Mouse (Mus musculus) 416B (cell line): ENCODE data around the gene Mapk3.
"Not testable (repeated sequence)": the region's sequence is repeated elsewhere in the genome, so short reads cannot be mapped to it uniquely, and the experiment has no call there.

Experiments
- DNase-seq: peaks from one replicate; pipeline ENCODE4 v3.0.0; 2011; ENCODE audit warnings: low read depth

Mapk3 gene

DNA sequence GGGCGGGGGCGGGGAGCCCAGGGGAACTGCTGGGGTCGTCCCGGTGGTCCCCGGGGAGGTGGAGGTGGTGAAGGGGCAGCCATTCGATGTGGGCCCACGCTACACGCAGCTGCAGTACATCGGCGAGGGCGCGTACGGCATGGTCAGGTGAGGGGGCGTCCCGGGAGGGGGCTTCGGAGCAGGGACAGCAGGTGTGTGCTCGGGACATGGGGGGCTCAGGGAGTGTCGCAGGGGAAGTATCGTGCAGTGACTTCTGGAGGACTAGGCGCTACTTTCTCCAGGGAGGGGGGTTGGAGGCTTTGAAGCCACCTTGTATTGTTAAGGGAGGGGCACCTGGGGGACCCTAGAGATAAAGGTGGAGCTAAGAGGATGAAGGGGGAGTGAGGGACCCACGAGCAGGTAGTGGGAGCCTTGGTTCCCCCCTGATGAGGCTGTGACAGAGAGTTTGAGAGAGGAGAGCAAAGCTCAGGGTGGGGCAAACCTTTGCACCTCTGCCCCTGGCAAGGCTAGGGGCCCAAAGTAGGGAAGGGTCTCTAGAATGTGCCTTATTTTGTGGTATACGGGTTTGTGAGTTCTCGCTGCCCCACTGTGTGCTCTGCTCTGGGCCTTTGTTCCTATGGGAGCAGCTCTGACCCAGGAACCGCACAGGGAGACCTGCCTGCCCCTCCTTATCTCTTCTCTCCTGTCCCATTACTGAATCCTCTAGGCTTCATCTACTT lies 430 bp downstream of the Mapk3 start:
- DNase-seq: no peak

DNA sequence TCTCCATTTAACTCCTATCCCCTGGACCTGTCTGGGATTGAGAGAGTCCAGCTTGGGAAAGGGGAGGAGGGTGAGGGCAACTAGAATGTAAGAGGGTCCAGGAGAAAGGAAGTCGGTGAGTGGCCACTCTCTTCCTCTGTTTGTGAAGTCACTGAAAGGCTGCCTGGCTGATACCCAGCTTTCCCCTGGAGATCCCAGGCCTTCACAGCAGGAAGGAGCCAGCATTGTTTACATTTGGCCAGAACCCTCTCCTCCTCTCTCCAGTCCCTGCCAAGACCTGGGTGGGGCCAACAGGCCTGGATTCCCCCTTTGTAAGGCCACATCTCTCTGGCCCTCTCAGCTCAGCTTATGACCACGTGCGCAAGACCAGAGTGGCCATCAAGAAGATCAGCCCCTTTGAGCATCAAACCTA lies 996 bp downstream of the Mapk3 start:
- DNase-seq: peak; percentile 46

DNA sequence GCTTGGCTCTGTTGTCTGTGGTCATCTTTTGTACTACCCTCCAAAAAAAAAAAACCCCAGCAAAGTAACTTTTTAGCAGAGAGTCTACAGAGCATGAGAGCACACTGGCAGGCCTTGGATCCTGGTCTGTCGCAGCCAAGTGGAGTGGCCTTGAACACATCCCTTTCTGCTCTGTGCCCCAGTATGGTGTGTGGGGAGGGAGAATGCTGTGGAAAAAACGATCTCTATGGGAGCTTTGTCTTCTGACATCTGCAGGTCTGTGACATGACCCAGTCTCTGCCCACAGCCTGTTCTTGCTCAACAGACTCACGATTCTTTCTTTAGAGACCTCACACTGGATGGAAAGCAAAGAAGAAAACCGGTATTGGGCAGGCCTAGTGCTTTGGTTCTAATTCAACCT lies 1.6 kb downstream of the Mapk3 start:
- peak; percentile 43 for DNase-seq

DNA sequence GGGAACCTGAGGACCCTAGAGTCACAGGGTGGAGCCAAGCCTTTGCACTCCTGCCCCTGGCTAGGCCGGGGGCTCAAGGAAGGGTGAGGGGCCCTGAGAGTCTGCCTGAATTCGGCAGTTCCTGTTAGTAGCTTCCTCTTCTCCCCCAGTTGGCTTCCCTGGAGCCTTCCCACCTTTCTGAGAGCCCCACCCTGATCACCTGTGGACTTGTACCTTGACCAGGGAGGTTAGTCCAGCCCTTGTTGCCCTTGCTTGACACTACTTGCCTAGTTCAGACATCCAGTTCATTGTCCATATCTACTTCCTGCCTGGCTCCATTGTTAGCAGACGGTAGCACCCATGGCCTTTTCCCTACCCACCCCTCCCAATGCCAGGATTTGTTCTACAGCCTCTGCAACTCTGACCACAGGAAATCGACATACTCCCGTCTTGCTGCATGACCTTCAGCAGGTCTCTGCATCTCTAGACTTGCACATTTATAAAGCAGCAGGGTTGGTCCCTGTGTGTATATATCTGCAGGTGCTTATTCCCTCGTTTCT lies 2.2 kb downstream of the Mapk3 start:
- DNase-seq: peak; percentile 36

DNA sequence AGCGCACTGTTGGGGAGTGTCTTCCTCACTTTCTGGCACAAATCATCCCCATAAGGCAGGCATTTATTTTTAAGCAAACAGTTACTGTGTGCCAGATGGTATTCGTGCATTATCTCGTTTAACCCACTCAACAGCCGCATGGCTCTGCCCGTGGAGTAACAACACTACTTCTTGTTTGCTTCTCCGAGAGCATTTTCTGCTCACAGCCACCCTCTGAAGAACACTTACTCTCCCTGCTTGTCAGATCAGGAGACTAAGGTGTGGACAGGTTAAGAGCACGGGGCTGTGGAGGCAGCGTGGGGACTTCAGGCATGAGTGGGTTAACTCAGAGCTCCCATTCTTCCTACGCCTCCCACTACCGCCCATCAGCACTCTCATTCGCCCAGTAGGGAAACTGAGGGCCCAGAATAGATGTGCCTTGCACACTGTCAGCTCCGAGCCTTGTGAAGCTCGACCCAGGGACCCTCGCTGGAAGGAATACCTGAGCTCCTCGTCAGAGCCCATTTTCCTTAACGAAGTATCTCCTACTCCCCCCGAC lies 3.1 kb downstream of the Mapk3 start:
- DNase-seq: no peak

DNA sequence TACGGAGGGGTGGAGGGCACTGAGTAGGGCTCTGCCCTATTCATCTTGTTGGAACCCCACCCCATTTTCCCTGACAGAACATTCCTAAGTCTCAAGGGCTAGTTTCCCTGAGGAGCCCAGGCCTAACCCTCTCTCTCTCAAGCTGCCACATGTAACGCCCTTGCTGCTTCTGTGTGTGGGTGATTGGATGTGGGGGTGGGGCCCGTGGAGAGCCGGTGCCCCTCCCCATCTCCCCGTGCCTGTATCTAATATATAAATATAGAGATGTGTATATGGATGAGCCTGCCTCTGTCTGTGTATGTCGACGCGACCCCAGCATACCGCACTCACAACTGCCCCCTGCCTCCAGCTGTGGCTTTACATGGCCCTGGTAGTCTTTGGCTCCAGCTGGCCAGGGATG lies 6.1 kb downstream of the Mapk3 start:
- no peak for DNase-seq

DNA sequence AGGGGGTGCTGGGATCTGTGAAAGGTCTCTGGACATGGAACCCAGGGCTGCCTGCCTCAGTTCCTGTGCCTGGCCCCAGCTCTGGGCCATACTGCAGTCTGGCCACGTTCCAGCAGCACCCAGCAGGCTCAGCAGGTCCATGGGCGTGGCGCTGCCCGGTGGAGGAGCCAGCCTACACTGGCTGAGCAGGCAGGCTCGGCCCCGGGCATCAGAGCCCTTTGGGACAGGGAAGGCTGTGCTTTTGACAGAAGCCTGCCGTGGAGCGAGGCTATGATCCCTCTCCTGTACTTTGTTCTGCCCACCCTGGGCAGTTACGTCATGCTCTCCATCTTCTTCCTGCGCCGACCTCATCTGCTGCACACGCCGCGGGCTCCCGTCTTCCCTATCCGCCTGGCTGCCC lies 6.8 kb downstream of the Mapk3 start, which contains the start of gene Gdpd3:
Gene Gdpd3 (plus strand): TSS at position 134 of the 400 bp plus-strand sequence.
- DNase-seq: no peak

DNA sequence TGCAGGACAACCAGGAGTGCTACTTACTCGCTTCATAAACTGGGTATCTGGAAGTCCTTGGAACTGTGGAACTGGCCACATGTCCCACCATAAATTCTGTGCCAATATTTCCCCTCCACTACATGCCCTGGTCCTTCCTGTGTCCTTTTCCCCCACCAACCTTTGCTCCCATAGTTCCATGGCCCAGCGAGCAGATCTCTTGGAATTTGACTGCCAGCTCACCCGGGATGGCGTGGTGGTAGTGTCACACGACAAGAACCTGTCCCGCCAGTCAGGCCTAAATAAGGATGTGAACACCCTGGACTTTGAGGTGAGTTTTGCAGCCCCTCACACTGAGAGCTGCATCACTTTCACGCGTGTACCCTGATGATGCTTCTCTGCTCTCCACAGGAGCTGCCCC lies 7.6 kb downstream of the Mapk3 start:
- no peak for DNase-seq

DNA sequence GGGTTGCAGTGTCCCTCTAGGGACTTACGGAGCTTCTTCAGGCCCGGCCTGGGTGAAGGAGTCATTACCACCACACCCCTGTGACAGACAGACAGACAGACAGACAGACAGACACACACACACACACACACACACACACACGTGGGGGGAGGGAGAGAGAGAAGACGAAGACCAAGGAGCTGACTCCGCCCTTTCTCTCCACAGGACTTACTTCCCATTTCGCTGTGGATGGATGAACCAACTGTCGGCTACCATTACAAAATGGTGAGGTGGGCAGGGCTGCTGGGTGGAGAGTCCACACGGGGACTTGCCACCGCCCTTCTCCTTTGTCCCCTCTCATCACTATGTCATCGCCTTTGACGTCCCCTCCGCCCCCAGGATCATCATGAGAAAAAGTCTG lies 11.4 kb downstream of the Mapk3 start:
- no peak for DNase-seq

DNA sequence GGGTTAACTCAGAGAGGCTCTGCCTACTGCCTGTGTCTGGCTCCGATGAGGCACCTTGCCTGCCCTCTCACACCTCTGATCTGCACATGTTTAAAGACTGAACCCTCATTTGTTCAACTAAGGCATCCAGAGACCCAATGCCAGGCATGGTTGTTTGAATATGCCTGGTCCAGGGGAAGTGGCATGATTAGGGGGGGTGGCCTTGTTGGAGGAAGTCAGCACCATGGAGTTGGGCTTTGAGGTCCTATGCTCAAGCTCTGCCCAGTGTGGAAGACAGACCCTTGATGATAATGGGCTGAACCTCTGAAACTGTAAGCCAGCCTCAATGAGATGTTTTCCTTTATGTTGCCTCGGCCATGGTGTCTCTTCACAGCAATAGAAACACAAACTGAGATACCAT lies 13.9 kb downstream of the Mapk3 start:
- DNase-seq: no peak

DNA sequence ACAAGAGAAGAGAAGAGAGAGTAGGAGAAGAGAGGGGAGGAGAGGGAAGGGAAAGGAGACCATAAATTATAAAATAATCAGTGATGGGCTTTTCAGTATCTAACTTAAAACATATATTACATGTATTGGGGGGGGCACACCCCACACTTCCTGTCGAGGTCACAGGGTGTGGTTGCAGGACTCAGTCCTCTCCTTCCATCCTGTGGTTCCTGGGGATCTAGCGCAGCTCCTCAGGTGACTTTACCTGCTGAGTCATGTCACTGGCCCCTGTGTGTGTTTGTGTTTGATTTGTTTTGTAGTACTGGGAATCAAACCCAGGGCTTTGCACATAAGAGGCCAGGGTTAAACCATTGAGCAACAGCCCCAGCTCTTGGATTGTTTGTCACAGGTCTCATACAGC lies 15.1 kb downstream of the Mapk3 start:
- no peak for DNase-seq

DNA sequence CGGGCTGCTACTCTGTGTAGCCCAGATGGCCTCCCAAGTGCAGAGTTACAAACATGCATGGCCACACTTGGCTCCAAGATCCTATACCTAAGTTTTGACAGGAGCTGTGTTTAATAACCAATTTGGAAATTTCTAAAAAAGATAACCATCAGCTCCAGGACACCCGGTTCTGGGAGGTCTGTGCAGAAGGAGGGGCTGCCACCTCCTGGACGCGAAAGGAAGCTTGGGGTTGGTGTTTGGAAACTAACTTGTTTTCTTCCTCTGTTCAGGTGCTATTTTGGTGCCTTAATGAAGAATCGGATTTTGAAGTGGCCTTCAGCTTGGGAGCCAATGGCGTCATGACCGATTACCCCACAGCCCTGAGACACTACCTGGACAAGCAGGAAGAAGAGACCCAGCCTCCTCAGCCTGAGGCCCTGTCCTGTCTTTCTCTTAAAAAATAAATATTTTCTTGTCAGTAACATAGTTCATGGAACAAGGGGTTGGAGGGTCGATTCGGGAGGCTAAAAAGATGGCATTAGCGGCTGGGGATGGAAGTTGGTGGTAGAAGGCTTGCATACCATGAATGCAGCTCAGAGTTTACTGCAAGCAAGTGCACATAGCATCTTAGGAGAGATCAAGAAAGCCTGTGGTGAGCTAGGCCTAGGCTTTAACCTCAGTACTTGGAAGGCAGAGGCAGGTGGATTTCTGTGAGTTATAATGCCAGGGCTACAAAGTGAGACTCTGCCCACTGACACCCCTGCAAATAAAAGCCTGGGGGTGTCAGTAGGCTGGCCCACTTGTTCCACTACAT lies 16.0 kb downstream of the Mapk3 start:
- peak; percentile 51 for DNase-seq

DNA sequence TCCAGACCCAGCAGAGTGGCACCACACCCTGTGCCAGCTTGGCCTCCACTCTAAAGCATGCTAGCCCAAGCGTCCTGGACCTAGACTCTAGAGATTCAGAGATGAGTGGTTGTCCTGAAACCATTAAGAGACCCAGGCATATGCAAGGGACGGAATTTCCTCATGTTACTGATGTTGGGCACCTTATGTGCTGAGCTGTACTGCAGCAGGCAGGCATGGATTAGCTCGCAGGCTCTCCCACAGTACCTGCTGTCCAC lies 16.5 kb downstream of the Mapk3 start:
- DNase-seq: no peak

DNA sequence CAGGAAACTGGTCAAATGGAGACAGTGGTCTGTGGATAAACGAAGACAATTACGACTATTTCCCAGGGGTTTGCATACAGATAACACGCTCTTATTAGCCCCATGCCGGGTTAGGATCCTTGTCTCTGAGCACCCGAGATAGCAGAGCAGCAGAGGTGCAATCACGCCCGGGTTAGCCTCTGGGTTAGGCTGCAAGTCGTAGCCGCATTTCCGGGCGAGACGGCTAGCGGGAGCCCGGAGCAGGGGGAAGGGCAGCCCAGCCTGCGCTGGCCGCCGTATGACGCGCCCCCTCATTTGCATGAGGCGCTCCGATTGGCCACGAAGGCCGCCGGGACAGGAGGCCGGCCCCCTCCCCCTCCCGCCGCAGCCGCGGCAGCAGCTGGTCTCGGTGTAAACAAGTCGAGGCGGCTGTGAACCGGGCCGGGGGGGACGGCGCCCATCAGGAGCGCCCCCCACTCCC lies 17.2 kb downstream of the Mapk3 start, which contains the start of gene Ypel3:
Gene Ypel3 (plus strand): TSS at position 358 of the 460 bp plus-strand sequence.
- DNase-seq: peak; percentile 93

DNA sequence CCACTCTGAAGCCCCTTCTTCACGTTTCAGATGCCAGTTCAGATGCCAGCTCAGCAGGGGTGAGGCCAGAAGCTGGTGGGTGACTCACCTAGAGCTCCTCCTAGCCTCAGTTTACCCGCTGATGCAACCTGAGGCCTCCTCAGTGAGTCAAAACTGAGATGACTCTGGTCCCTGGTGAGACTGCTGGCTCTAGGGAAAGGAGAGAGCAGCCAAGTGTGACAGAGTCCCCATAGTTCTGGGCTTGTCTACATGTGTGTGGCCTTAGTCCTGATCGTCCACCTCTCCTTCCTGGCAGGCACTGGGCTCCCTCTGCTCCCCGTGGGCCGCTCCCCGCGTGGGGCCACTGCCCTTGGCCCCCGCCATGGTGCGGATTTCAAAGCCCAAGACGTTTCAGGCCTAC lies 18.1 kb downstream of the Mapk3 start:
- DNase-seq: no peak

DNA sequence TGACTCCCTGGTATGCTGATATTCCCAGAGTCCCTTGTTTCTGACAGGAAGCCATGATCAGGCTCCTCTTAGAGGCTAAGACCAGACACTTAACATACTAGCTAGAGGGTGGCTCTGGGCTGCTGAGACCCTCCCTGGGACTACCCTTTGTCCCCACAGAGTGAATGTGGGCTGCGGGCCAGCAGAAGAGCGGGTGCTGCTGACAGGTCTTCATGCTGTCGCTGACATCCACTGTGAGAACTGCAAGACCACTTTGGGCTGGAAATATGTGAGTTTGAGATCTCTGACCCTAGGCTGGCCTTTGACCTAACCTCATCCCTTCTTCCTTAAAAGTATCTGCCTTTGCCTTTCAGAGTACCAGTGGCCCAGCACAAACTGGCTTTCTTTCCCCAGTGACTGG lies 18.7 kb downstream of the Mapk3 start:
- no peak for DNase-seq

DNA sequence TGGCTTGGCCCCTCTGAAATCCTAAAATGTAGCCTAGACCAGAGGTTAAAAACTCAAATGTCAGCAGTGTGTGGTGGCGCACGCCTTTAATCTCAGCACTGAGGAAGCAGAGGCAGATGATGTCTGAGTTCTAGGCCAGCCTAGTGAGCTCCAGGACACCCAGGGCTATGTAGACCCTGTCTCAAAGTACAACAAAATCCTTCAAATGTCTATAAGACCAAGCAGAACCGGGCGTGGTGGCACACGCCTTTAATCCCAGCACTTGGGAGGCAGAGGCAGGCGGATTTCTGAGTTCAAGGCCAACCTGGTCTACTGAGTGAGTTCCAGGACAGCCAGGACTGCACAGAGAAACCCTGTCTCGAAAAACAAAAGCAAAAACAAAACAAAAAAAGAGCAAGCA lies 19.7 kb downstream of the Mapk3 start:
- DNase-seq: not testable (repeated sequence)

DNA sequence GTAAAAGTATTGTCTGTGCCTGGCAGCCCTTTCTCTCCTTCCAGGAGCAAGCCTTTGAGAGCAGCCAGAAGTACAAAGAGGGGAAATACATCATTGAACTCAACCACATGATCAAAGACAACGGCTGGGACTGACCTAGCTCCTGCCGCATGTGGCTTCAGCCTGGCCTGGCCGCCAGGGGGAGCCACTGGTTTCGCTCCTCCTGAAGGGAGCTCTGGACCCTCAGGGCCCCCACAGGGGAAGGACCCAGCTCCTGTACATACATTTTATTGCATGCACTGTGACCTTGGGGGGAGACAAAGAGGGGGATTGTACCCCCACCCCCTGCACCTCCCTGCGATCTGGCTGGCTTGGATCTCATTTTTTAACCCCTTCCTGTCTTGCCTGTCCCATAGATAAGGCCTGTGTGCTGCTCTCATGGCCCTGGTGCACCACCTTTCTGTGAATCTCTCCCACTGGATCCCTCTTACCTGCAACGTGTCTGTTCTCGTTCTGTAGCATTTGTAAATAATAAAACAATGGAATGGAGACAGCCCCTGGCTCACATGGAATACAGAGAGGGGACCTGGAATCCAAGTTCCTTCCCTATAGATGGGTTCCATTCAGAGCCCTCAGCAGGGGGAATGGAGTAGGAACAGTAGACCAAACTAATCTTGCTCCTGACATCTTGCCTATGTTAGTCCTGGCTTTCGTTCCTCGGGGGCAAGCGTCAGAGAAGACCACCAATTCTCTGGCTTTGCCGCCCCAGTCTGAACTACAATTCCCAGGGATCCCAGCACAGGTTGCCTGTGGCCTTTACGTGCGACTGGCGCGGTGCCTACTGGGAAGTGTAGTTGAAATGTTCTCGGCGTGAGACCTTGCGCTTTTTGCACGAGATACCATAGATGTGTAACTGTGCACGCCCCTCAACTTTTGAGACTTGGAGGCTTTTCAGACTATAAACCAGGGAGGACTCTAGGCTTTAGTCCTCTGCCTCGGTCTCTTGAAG lies 20.9 kb downstream of the Mapk3 start:
- DNase-seq: peak; percentile 91

DNA sequence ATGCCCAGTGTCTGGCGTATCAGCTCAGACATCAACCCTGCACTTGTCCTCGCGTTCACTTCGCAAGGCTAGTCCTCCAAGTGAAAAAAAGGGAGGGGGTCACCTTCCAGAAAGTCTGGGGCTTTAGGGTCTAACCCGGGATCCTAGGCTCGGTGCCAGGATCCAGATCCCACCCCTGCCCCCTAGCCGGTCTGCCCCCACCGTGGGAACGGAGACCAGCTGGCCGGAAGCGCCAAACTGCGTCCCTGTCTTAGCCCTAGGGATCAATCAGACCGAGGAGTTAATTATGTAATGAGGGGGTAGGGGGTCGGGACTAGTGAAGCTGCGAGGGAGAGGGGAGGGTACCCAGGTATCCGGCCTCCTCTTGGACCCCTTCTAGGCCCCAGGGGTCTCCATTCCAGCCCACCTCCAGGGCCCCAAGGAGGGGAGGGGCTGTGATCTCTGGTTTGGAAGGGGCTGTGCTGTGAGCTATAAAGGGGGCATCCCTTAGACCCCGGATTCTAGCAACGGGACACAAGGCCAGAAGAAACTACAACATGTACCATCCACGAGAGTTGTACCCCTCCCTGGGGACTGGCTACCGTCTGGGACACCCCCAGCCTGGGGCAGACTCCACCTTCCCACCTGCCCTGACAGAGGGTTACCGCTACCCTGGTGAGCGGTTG lies 21.7 kb downstream of the Mapk3 start, which contains the start of gene Tbx6:
Gene Tbx6 (plus strand): TSS at position 513 of the 665 bp plus-strand sequence.
- DNase-seq: no peak

DNA sequence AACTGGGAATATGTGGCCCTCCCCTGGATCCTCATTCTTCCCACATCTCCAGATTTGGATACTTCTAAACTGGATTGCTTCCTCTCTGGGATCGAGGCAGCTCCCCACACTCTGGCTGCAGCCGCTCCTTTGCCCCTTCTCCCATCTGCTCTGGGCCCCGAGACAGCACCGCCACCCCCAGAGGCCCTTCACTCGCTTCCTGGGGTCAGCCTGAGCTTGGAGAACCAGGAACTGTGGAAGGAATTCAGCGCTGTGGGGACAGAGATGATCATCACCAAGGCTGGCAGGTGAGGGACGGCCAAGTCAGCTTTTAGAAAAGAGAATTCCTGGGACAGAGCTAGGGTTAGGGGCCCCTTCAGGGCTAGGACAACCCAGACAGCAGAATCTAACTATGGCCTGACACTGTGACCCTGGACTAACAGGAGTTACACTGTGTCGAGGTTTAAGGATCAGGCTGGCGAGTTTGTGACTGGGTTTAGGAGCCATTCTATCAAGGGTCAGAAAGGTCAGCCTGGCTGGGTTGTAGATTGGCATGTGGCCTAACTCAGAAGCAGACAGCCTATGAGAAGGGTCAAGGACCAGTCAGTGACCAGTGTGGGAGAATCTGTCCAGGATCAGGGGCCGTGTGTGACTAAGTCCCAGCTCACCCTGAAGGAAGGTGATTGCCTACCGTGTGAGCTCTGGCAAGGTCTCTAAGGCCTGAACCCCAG lies 22.4 kb downstream of the Mapk3 start:
- no peak for DNase-seq

DNA sequence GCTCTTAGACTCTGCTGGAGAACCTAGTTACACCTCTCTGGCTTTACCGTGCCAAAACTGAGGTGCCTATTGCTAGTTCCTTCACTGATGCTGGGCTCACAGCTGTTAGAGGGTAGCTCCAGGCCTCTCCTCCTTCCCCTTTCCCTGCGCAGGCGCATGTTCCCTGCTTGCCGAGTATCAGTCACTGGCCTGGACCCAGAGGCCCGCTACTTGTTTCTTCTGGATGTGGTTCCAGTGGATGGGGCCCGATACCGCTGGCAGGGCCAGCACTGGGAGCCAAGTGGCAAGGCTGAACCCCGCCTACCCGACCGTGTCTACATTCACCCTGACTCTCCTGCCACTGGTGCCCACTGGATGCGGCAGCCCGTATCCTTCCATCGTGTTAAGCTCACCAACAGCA lies 23.3 kb downstream of the Mapk3 start:
- DNase-seq: no peak
